Mouse (Mus musculus) small intestine, adult 2 months (tissue): ENCODE measurements around the gene Anln. TPM values are rescaled to one million over a fixed set of nuclear protein-coding genes. Genes with fewer than 3 reads are reported as not detected.

Source experiments
- H3K27ac ChIP-seq: fragments of 200-500 bp; 2 replicates; pipeline ENCODE4 v1.5.1; 2012; ENCODE audit warnings: low read depth, low read length, control low read depth, inconsistent platforms; ENCODE audit not compliant: insufficient read depth
- H3K27me3 ChIP-seq: fragments of 200-500 bp; 2 replicates; pipeline ENCODE4 v1.6.1; 2012; ENCODE audit warnings: mild to moderate bottlenecking, moderate library complexity, low read length, inconsistent platforms; ENCODE audit not compliant: control insufficient read depth, insufficient read depth
- H3K36me3 ChIP-seq: fragments of 200-500 bp; 2 replicates; pipeline ENCODE4 v1.6.1; 2012; ENCODE audit warnings: mild to moderate bottlenecking, low read length, control low read depth, inconsistent platforms; ENCODE audit not compliant: control insufficient read depth, insufficient read depth
- H3K4me1 ChIP-seq: fragments of 200-500 bp; 2 replicates; pipeline ENCODE4 v1.6.1; 2012; ENCODE audit warnings: low read length, inconsistent platforms, mixed read lengths; ENCODE audit not compliant: control insufficient read depth, insufficient read depth, insufficient read length
- H3K4me3 ChIP-seq: fragments of 200-500 bp; 2 replicates; pipeline ENCODE4 v1.5.1; 2012; ENCODE audit warnings: low read depth, mild to moderate bottlenecking, control low read depth, inconsistent platforms, low read length, moderate library complexity
- CTCF ChIP-seq: fragments of 200-500 bp; IDR thresholded peaks from 2 replicates; pipeline ENCODE4 v1.5.1; 2012; ENCODE audit warnings: low read depth, mild to moderate bottlenecking, control low read depth, inconsistent platforms, low read length, moderate library complexity, mixed read lengths; ENCODE audit not compliant: insufficient replicate concordance, insufficient read length; ENCODE audit errors: extremely low read depth
- POLR2A ChIP-seq: fragments of 200-500 bp; IDR thresholded peaks from 2 replicates; pipeline ENCODE4 v1.6.1; 2012; ENCODE audit warnings: low read depth, mild to moderate bottlenecking, control low read depth, inconsistent platforms, low read length, moderate library complexity
- WGBS: fragments of 180-500 bp; shearing (Covaris S2); methylation state at CpG from one replicate; pipeline ENCODE4 v1.1.7; 2018; 5-methylcytosine and 5-hydroxymethylcytosine counted together
- polyA plus RNA-seq: library from polyadenylated mRNA; depleted of rRNA; stranded (reverse); fragments of >200 nt; gene quantifications from 2 replicates; pipeline ENCODE4 v1.2.3, GENCODE M21; 2012

Anln gene
- polyA plus RNA-seq, 1 experiment: 1.3 TPM

DNA sequence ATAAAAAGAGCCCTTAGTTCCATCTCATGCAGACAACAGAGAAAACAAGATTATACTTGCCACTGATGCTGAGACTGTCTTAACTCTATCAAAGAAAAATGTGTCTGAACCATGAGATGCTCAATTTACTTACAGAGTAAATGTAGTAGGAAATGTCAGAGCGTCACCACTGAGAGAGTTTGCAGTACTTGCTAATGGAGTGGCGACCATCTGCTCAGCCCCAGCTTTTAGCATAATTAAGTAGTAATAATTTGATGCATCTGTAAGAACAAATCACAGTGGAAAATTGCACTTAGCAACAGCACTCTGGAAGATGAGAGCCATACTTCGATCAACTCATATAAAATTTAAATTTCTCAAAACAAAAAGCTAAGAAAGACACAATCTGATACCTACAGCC is 33.1 kb downstream of the Anln start:
- no peak overlapping the region for H3K27ac ChIP-seq
- no peak for TF ChIP-seq CTCF
- no peak for TF ChIP-seq POLR2A
- H3K27me3 ChIP-seq: no peaks in the 10 kb centered on the region
- peaks cover 37% of the 10 kb centered on the region for H3K36me3 ChIP-seq
- WGBS: 93% methylated on average over 3 of the region's 3 CpGs
- no peak overlapping the region for H3K4me3 ChIP-seq
- H3K4me1 ChIP-seq: no peaks in the 10 kb centered on the region

DNA sequence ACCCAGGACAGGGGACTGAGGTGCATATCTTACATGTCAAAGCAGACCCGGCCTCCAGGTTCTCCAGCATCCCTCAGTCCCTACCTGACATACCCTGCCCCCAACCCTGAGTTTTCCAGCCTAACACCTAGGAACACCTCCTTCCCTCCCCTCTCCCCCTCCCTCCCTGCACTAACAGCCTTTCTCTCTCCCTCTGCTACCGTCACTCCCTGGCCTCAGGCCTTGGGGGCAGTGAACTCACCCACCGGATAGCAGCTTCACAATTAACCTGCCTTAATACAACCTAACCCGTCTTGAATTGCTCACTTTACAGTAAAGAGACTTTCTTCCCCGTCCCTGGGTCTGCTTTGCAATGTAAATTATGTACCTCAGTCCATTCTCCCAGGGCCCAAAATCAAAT is 35.1 kb downstream of the Anln start:
- Histone ChIP-seq H3K36me3 (peaks cover 26% of the 10 kb centered on the region), H3K4me1 (no peaks in the 10 kb centered on the region)
- TF ChIP-seq CTCF: no peak
- TF ChIP-seq POLR2A: no peak

DNA sequence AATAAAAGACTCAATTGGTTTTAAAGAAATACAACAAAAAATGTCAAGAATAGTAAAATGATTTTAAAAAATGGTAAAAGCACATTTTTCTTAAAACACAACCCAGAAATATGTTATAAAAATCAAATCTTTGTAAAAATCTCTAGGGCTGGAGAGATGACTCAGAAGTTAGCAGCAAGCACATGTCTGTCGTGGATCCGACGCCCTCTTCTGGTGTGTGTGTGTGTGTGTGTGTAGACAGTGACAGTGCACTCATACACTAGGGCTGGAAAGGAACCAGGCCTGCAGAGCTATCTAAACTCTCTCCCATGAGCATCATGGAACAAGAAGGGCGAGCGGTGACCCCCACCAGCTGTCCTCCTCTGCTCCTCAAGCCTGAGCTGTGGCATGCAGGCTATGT is 35.5 kb downstream of the Anln start:
- no peak for TF ChIP-seq CTCF
- TF ChIP-seq POLR2A: no peak
- WGBS: 90% methylated on average over 5 of the region's 5 CpGs
- Histone ChIP-seq H3K4me1 (no peaks in the 10 kb centered on the region), H3K27ac (no peak overlapping the region), H3K27me3 (no peaks in the 10 kb centered on the region), H3K4me3 (no peak overlapping the region), H3K36me3 (peaks cover 26% of the 10 kb centered on the region)

More for the DNA sequence above, 35.1 kb downstream of the Anln start:
- Histone ChIP-seq H3K27ac (no peak overlapping the region), H3K27me3 (no peaks in the 10 kb centered on the region), H3K4me3 (no peak overlapping the region)
- WGBS: 95% methylated on average over 5 of the region's 5 CpGs

DNA sequence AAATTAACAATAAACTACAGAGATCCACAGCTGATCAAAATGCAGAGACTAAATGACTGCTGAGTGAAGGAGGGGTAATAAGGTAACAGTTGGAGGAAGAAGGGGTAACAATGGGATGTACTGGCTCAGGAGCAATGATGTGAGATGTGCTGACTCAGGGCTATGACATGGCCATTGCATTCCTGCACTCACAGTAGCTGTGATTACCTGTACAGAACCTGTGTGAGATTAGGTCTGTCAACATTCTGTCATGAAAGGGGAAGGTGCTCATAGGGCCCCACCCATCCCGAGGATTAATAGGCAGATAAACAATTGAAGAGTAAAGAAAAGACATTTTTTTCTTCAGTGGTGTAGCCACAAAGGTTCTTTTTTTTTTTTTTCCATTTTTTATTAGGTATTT is 48.7 kb downstream of the Anln start:
- 50% methylated on average over 1 of the region's 1 CpGs for WGBS
- H3K36me3 ChIP-seq: peaks cover 15% of the 10 kb centered on the region
- H3K4me1 ChIP-seq: no peaks in the 10 kb centered on the region
- TF ChIP-seq CTCF: no peak
- TF ChIP-seq POLR2A: no peak
- H3K27ac ChIP-seq: no peak overlapping the region
- H3K27me3 ChIP-seq: no peaks in the 10 kb centered on the region
- no peak overlapping the region for H3K4me3 ChIP-seq

DNA sequence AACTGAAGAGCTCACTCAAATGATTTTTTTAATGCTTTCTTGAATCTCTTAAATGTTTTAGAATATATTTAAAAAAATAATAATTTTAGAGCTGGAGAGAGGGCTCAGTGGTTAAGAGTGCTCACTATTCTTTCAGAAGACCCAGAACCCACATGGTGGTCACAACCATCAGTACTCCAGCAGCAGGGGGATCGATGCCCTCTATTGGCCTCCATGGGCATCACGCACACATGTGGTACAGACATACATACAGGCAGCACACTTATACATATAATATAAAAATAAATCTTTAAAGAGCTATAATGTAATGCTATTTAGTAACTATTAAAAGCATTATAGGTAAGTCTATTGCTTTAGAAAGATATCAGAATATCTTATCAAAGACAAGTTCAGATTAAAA is 51.8 kb downstream of the Anln start:
- H3K27ac ChIP-seq: no peak overlapping the region
- H3K4me3 ChIP-seq: no peak overlapping the region
- H3K4me1 ChIP-seq: no peaks in the 10 kb centered on the region
- H3K27me3 ChIP-seq: no peaks in the 10 kb centered on the region
- WGBS: 98% methylated on average over 2 of the region's 2 CpGs
- peaks cover 24% of the 10 kb centered on the region for H3K36me3 ChIP-seq
- TF ChIP-seq POLR2A (no peak), CTCF (no peak)

DNA sequence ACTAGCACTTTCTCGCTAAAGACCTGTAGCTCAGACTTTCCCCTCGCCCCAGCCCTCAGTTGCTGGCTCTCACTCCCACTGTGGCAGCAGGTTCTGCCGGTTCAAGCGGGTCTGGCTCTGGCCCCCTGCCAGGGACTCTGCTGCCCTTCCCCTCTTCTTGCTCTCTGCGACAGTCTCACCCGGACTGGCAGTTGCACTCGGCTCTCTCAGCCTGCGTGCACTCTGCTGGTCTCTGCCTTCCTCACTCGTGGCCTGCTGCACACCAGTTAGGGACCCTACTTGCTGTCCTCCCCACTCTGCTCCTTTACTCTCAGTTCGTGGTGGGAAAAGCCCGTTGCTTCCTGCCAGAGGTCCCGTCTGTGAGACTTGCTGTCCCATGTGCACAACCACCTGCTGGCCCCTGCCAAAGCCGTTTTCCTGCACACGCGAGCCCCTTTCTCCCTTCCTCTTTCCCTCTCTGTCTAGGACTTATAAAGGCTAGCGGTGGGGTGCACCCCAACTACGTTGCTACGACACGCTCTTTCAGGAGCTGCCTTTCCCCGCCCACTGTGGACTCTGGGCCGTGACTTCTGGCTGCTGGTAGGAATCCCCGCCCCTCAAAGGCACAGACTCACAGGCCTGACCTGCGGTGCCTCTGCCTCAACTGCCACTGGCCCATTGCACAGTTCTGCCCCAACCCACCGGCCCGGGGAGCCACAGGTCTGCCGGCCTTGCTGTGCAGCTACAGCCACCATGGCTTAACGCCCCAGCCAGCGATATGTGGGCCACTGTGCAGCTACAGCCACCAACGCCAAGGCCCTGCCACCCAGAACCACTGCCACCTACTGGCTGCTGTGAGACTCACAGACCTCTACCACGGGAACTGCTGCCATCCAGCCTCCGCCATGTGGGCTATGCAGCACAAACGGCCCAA is 61.3 kb downstream of the Anln start:
- peak overlapping the region; percentile 75 for H3K4me3 ChIP-seq
- no peaks in the 10 kb centered on the region for H3K4me1 ChIP-seq
- peaks cover 7% of the 10 kb centered on the region for H3K36me3 ChIP-seq
- peak overlapping the region; percentile 66 for H3K27ac ChIP-seq
- TF ChIP-seq CTCF (peak; percentile 95), POLR2A (no peak)
- no peaks in the 10 kb centered on the region for H3K27me3 ChIP-seq
- WGBS: under 1% methylated on average over 32 of the region's 32 CpGs

DNA sequence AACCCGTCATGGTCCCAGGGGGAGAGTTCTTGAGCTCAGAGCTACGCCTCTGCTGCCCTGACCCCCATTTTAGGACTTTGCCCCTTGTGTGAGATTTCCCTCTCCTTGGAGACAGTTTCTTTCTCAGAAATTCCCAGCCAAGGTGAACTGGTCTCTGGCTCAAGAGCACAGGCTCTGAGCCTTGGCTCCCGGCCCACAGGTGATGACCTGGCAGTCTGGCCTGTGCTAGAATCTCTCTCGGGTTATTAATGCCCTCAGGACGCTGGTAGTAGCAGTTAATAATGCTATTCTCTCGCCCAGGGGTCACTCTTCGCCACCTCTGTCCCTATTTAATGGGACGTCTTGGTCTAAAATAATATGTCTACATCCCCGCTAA is 61.9 kb downstream of the Anln start:
- no peaks in the 10 kb centered on the region for H3K27me3 ChIP-seq
- TF ChIP-seq POLR2A: no peak
- TF ChIP-seq CTCF: no peak
- H3K4me1 ChIP-seq: no peaks in the 10 kb centered on the region
- WGBS: 13% methylated on average over 9 of the region's 9 CpGs
- peak overlapping the region; percentile 75 for H3K4me3 ChIP-seq
- peaks cover 4% of the 10 kb centered on the region; the same call in 1 of the 2 replicates for H3K36me3 ChIP-seq
- peak overlapping the region; percentile 36 for H3K27ac ChIP-seq

DNA sequence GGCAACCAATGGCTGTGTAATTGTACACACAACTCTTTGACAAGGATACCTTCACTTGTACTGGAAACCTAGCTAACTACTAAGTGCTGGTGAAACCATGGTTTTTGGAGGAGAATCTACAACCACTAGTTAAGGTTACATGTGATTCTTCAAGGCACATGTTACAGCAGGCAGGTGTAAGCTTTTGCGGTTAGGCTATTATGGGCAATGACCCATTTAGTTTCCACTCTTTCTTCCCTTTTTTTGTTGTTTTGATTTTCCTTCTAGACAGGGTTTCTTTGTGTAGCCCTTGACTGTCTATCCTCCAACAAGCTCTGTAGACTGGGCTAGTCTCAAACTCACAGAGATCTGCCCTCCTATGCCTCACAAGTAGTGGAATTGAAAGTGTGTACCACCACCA is 64.4 kb downstream of the Anln start:
- 92% methylated on average over 1 of the region's 1 CpGs for WGBS
- no peak overlapping the region for H3K4me3 ChIP-seq
- no peaks in the 10 kb centered on the region for H3K4me1 ChIP-seq
- H3K27me3 ChIP-seq: no peaks in the 10 kb centered on the region
- H3K27ac ChIP-seq: no peak overlapping the region
- no peaks in the 10 kb centered on the region for H3K36me3 ChIP-seq
- TF ChIP-seq POLR2A: no peak
- no peak for TF ChIP-seq CTCF
